Mouse (Mus musculus) layer of hippocampus, adult 11-12 months (tissue): ENCODE results near the gene Card6.
A peak's percentile ranks its signal among the peaks of the same experiment; 100 is the strongest.

ENCODE experiments used
- DNase-seq: peaks from one replicate; pipeline ENCODE4 v3.0.0; 2022; ENCODE audit warnings: low spot score

The Card6 gene

GRCm38 (mm10) chr15:5086162-5086561, 22.2 kb downstream of the Card6 start:
- no peak for DNase-seq

- DNase-seq, result peak; percentile 11
Observed at GRCm38 (mm10) chr15:5081235-5081634, 27.1 kb downstream of the Card6 start.

GRCm38 (mm10) chr15:5068801-5069518, 39.4 kb downstream of the Card6 start:
- peak; percentile 64 for DNase-seq

- no peak for DNase-seq
Observed at GRCm38 (mm10) chr15:5063635-5064034, 44.7 kb downstream of the Card6 start, which contains the start of gene C7. TSS of gene C7 (minus strand) at chr15:5063740.
